Mouse (Mus musculus) left cerebral cortex, adult 8-10 months (tissue): ENCODE results near the gene Rarg. TPM values are rescaled to one million over a fixed set of nuclear protein-coding genes. Genes with fewer than 3 reads are reported as not detected.

Experiments used
- DNase-seq, 2 experiments: peaks; one replicate each; pipeline ENCODE4 v3.0.0; 2022; ENCODE audit warnings: low spot score in 2 of 2
- total RNA-seq, 4 experiments: library from RNA; stranded (reverse); gene quantifications; 2 replicates each; pipeline ENCODE4 v1.2.4; 2022

Gene Rarg
- total RNA-seq, 4 experiments from 2014 or later: 13.5 to 16.8 (median 16.3) TPM

DNA sequence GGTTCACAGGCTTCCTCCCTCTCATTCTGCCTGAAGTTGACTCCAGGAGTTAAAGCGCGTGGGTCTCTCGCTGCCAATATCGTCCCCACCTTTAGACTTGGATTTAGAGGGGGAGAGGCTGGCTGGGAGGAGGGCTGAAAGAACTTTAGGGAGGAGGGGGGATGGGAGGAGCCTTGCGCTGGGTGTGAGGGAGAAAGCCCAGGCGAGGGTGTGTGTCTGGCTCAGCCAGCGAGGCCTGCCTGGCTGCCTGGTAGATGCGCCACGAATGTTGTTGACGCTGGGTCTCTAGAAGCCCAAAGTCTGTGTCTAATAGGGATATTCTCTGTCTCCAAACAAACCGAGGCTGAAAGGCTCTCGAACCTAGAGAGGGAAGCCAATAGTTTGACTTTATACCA lies 756 bp upstream of the Rarg start:
- DNase-seq: no peak

DNA sequence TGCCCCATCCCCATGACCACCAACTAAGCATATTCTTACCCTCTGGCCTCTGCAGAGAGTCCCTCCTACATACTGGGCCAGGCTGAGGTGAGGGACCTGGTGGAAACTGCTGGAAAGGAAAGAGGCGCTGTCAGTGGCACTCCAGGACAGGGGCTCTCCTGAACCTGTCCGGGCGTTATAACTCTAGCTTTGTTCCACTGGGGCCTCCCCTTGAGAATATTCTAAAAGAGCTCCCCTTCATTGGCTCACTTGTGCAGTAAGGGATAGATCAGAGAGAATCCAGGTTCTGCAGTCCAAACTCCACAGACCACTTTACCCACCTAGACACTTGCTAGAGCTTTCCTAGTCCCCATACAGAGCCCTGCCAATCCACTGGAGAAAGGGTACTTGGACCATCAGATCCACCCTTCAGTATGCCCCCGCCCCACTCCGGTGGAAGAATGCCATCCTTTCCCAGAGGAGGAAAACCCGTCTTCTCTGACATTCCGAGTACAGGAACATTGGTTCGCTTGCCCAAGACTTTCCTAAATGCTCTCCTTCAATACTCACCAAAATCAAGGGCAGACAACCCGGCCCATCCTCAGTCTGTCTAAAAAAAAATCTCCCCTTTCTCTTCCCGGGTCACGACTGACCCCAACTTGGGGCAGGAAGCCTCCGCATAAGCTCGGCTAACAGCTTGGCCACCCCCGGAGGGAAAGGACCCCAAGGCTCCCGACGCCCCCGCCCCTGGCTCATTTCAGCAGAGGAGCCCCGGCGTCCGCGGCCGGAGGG lies 701 bp downstream of the Rarg start:
- DNase-seq: no peak

DNA sequence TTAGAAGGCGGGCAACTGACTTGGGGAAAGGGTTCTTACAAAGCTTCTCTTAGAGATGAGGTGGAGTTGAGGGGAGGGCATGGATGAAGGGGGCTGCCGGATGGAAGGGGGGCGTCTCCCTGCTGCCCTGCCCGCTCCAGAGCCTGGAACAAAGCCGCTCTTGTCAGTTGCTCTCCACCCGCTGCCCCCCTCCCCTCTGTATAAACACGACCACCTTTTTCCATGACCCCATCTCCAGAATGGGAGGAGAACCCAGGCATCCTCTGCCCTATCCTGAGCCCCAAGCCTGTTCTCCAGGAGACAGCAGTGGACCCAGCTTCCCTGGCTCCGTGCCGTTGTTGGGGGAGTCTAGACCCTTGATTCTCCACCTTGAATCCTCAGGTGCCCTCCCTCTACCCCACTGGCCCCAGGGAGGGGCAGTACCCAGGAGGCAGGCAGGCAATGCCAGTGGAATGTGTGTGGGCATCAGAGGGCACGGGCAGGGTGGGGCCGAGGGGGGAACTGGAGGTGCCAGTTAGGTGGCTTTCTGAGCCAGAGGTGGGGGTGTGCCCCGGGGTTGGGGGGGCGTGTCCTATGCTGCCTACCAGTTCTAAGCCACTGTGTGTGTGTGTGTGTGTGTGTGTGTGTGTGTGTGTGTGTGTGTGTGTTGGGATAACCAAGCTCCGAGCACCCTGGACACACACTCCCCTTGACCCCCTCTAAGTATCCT lies 1.6 kb downstream of the Rarg start:
- DNase-seq: no peak

GRCm38 (mm10) chr15:102250521-102250920 lies 6.8 kb downstream of the Rarg start:
- DNase-seq: no peak

DNA sequence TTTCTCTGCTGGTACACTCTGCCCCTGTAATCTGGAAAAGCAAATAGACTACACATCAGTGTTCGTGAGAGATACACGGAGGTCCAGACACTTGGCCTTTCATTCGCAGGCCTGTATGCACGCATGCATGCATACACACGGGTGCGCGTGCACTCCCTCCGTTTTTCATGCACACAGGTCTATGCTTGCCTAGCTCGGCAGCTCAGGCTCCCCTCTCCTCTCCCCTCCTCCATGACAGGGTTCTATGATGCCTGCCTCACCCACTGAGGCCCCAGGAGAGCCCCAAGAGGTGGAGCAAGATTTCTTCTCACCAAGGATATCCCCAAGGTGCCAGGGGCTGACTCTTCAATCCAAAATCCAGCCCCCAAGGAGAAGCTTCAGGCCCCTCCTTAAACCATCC lies 7.3 kb downstream of the Rarg start:
- no peak for DNase-seq

DNA sequence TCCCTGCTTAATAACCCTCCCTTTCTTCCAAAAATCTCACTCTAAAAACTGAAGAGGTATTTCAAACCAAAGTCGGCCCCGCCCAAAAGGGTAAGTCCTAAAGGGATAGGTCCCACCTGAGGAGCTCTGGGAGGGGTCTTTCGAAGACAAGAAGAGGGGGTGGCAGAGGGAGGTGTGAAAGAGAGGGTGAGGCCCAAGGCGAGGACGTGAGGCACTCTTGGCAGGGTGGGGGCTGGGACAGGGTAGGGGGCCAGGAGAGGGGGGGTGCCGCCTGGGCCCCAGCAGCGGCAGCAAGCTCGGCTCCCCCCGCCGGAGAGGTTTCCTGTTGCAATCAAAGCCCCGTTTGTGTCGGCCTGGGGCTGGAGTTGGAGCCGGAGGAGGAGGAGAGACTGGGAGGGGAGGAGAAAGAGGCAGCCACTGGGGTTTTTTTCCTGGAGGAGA lies 8.0 kb downstream of the Rarg start:
- no peak for DNase-seq

GRCm38 (mm10) chr15:102248812-102249191 lies 8.5 kb downstream of the Rarg start:
- no peak for DNase-seq

DNA sequence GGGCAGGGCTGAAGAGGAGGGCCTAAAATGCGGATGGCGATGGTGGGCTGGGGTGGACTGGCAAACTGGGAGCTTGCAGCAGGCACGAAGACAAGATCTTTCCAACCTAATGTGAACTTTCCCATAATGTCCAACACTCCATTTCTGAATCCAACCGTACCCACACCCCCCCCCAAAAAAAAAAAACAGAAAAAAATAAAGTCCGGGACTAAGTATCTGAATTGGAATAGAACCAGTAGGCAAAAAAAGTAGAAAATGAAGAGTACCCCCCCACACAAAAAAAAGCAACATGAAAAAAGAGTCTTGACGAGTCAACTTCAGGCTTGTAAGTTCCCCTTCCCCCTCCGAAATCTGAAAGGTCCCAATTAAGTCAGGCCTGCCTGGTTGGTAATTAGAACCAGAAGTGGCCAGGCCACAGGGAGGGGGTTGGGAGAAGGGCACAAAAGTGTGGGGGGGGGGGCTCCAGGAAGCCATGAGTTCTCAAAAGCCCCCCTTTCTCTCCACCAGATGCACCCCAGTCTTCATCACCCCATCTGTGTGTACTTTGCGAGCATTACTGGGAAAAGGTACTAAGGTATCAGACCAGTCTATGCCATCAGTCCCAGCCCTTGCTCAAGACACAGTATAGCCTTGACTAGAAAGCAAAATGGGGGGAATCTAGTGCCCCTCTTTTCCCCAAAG lies 9.0 kb downstream of the Rarg start:
- DNase-seq: no peak

- DNase-seq: no peak
These were observed 9.8 kb downstream of the Rarg start for GRCm38 (mm10) chr15:102247252-102248130.

DNA sequence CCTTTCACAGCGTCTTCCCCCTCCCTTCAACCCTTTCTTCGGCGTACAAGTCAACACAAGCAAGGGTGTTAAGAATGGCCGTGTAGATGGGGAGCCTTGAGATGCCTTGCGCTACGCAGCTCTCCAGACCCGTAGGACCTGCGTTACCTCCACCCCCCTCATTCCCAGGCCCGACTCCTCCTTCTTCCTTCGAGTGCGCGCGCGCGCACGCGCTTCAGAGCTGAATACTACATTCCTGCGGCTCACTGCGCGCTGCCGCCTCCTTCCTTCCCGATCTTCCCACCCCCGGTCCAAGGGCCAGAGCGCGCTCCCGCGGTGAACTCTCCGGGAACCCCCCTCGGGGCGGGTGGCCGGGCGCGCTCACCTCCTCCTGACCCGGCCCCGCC lies 10.5 kb downstream of the Rarg start:
- DNase-seq: peak; percentile 79 to 89

DNA sequence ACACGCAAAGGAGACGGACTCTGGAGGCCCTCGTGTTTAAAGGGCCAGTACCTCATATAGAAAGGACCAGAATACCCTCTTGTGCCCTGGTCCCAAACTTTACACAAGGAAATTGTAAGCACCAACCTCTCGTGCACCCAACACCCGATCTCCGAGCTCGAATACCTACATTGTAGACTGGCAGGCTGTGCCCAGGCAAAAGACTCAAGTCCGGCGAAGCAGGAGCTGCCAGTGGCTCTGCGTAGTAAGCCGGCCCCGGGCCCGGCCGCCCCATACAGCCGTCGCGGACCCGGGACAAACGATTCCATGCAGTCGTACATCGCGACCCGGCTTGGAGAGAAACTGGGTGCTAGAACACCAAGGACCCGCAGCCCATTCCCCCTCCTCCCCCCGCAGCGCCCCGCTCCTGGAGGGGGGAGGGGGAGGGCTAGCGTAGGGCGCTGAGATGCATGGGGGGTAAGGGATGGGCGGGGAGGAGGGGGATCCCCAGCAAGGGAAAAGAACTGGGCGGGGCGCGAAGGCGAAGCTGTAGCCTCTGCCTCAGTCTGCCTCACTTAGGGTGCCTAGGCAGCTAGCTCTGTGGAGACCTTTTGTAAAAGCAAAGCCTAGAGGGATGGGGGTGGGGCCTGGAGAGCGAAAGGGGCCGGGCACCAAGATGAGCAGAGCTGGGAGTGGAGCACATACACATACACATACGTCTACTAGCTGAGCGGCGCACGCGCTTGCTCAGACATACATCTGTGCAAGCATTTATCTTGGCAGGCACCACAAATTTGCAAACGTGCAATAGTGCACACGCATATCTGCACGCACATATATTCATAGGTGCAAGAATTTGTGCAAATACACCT lies 11.2 kb downstream of the Rarg start:
- DNase-seq: peak; percentile 59 to 83

DNA sequence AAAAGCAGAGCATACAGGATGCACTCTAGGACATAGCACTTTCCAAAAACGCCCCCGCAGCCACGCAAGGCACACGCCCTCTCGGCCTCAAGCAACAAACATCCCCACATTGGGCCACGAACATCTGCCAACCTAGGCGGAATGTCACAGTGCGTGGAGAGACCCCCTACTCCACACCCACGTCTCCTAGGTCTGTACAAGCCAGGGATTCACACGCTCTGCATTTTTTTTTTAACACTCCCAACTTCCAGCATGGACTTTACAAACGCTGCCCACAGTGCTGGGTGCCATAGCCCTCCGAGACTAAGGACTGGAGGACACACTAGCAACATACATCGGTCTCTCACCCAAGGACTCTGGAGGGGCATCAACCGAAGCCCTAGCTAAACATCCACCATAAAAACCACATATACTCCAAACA lies 11.8 kb downstream of the Rarg start:
- no peak for DNase-seq

- no peak for DNase-seq
These were observed 12.8 kb downstream of the Rarg start for GRCm38 (mm10) chr15:102244306-102245191.

GRCm38 (mm10) chr15:102243229-102244190 lies 13.8 kb downstream of the Rarg start:
- no peak for DNase-seq

DNA sequence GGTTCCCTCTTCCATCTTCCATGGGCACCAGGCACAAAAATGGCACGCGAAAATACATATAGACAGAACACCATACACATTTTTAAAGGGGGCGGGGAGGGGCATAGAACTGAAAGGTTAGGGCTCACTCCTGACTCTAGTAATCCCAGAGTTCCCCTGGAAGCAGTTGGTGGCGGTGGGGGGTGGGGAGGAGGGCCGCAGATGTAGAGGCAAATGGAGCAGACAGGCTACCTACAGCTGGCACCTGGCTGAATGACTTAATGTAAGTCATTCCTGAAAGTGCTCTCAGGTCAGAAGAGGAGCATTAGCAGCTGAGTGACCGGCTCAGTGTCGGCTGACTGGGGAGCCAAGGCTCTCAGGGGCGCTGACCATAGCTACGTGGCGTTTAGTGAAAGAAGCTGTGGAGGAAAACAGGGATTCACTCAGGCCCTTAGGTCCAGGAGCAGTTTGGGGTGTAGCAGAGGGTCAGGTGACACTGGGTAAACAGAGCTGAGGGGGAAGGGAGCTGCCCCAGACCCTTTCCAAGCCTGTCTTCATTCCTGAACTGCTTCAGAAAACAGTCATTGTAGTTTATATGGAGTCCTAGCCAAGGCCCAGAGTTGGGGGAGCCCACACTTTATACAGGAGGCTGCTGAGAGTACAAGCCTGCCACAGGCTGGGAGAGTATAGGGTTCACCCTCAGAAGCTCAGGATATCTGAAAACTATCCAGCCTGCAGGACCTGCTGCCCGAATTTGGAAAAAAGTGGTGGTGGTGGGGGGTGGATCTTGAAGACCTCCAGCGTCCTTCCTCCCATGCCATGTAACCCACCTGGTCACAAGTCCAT lies 14.7 kb downstream of the Rarg start:
- no peak for DNase-seq

- no peak for DNase-seq
These were observed 16.7 kb downstream of the Rarg start for GRCm38 (mm10) chr15:102240607-102241006.

- DNase-seq: no peak
These were observed 17.5 kb downstream of the Rarg start for GRCm38 (mm10) chr15:102239851-102240250.
